Mouse (Mus musculus) kidney, adult 2 months (tissue): ENCODE data around the gene Ctdspl. TPM values are rescaled to one million over a fixed set of nuclear protein-coding genes. Genes with fewer than 3 reads are reported as not detected.
A peak's percentile ranks its signal among the peaks of the same experiment; 100 is the strongest.

ENCODE experiments used
- DNase-seq: peaks from one replicate; pipeline ENCODE4 v3.0.0; 2021
- H3K27ac ChIP-seq: fragments of 200-500 bp; 2 replicates; pipeline ENCODE4 v1.5.1; 2012; ENCODE audit warnings: low read depth, low read length, control low read depth, inconsistent platforms; ENCODE audit not compliant: insufficient read depth
- H3K27me3 ChIP-seq: fragments of 200-500 bp; replicated peaks from 2 replicates; pipeline ENCODE4 v1.6.1; 2012; ENCODE audit warnings: mild to moderate bottlenecking, moderate library complexity, low read length, inconsistent platforms; ENCODE audit not compliant: control insufficient read depth, insufficient read depth
- H3K36me3 ChIP-seq: fragments of 200-500 bp; 2 replicates; pipeline ENCODE4 v1.6.1; 2012; ENCODE audit warnings: mild to moderate bottlenecking, moderate library complexity, low read length, inconsistent platforms; ENCODE audit not compliant: control insufficient read depth, insufficient read depth
- H3K4me1 ChIP-seq: fragments of 200-500 bp; 2 replicates; pipeline ENCODE4 v1.6.1; 2011; ENCODE audit warnings: low read length; ENCODE audit not compliant: control insufficient read depth, insufficient read depth
- H3K4me3 ChIP-seq: fragments of 200-500 bp; 2 replicates; pipeline ENCODE4 v1.5.1; 2011; ENCODE audit warnings: mild to moderate bottlenecking, low read depth, low read length, control low read depth; ENCODE audit not compliant: insufficient read depth
- CTCF ChIP-seq: fragments of 200-500 bp; conservative IDR thresholded peaks from 2 replicates; pipeline ENCODE4 v1.5.1; 2011; ENCODE audit warnings: low read depth, mild to moderate bottlenecking, control low read depth, low read length, moderate library complexity, mixed read lengths; ENCODE audit not compliant: insufficient read depth, insufficient read length
- POLR2A ChIP-seq: fragments of 200-500 bp; IDR thresholded peaks from one replicate; pipeline ENCODE4 v1.6.1; 2011; ENCODE audit warnings: low read depth, low read length, control low read depth
- WGBS: fragments of 180-500 bp; shearing (Covaris S2); methylation state at CpG from one replicate; pipeline ENCODE4 v1.1.7; 2018; 5-methylcytosine and 5-hydroxymethylcytosine counted together
- polyA plus RNA-seq: library from polyadenylated mRNA; depleted of rRNA; stranded (reverse); fragments of >200 nt; gene quantifications from 2 replicates; pipeline ENCODE4 v1.2.3, GENCODE M21; 2012

Gene Ctdspl
- polyA plus RNA-seq, 1 experiment: 39.2 TPM

GRCm38 (mm10) chr9:119025832-119026331 is 99.6 kb downstream of the Ctdspl start:
- Histone ChIP-seq H3K4me1 (peaks cover 32% of the 10 kb centered on the region), H3K27ac (peak overlapping the region; percentile 84), H3K27me3 (no peaks in the 10 kb centered on the region), H3K4me3 (no peak overlapping the region), H3K36me3 (no peaks in the 10 kb centered on the region)
- 33% methylated on average over 7 of the region's 7 CpGs for WGBS
- no peak; the same call in 1 of the 2 replicates for TF ChIP-seq CTCF
- no peak for TF ChIP-seq POLR2A
- DNase-seq: peak; percentile 87

GRCm38 (mm10) chr9:119027337-119027736 is 101.1 kb downstream of the Ctdspl start:
- peak overlapping the region; percentile 49; the same call in 1 of the 2 replicates for H3K27ac ChIP-seq
- no peak for DNase-seq
- 88% methylated on average over 7 of the region's 7 CpGs for WGBS
- no peaks in the 10 kb centered on the region for H3K36me3 ChIP-seq
- peaks cover 28% of the 10 kb centered on the region for H3K4me1 ChIP-seq
- H3K27me3 ChIP-seq: no peaks in the 10 kb centered on the region
- TF ChIP-seq POLR2A (no peak), CTCF (no peak)
- H3K4me3 ChIP-seq: no peak overlapping the region

- peak overlapping the region; percentile 30; the same call in 1 of the 2 replicates for H3K27ac ChIP-seq
- H3K27me3 ChIP-seq: no peaks in the 10 kb centered on the region
- WGBS: 83% methylated on average over 27 of the region's 27 CpGs
- DNase-seq: no peak
- no peaks in the 10 kb centered on the region for H3K36me3 ChIP-seq
- TF ChIP-seq CTCF: no peak
- no peak for TF ChIP-seq POLR2A
- H3K4me3 ChIP-seq: no peak overlapping the region
- peaks cover 22% of the 10 kb centered on the region for H3K4me1 ChIP-seq
Measured at GRCm38 (mm10) chr9:119028226-119029195, 102.3 kb downstream of the Ctdspl start.

- TF ChIP-seq POLR2A (no peak), CTCF (peak; percentile 79)
- peak; percentile 92 for DNase-seq
- no peaks in the 10 kb centered on the region for H3K36me3 ChIP-seq
- peaks cover 14% of the 10 kb centered on the region; the same call in 1 of the 2 replicates for H3K4me1 ChIP-seq
- WGBS: 33% methylated on average over 7 of the region's 7 CpGs
- H3K27ac ChIP-seq: 0 out of 2 replicates have a peak overlapping the region, but pooled peaks have one; percentile 11
- H3K27me3 ChIP-seq: no peaks in the 10 kb centered on the region
- no peak overlapping the region for H3K4me3 ChIP-seq
Measured at GRCm38 (mm10) chr9:119029568-119029967, 103.3 kb downstream of the Ctdspl start.

- WGBS: 79% methylated on average over 4 of the region's 4 CpGs
- Histone ChIP-seq H3K4me1 (peaks cover 8% of the 10 kb centered on the region; the same call in 1 of the 2 replicates), H3K27me3 (no peaks in the 10 kb centered on the region), H3K27ac (peak overlapping the region; percentile 54), H3K36me3 (no peaks in the 10 kb centered on the region), H3K4me3 (no peak overlapping the region)
- TF ChIP-seq CTCF (no peak), POLR2A (no peak)
- no peak for DNase-seq
Measured at GRCm38 (mm10) chr9:119031038-119031437, 104.8 kb downstream of the Ctdspl start.

- Histone ChIP-seq H3K27ac (peak overlapping the region; percentile 54), H3K4me1 (peaks cover 9% of the 10 kb centered on the region; the same call in 1 of the 2 replicates), H3K4me3 (no peak overlapping the region), H3K27me3 (no peaks in the 10 kb centered on the region), H3K36me3 (no peaks in the 10 kb centered on the region)
- TF ChIP-seq CTCF: no peak
- no peak for TF ChIP-seq POLR2A
- peak; percentile 73 for DNase-seq
- WGBS: 66% methylated on average over 14 of the region's 14 CpGs
Measured at GRCm38 (mm10) chr9:119031772-119032171, 105.5 kb downstream of the Ctdspl start.

- TF ChIP-seq CTCF (no peak), POLR2A (no peak)
- no peak overlapping the region for H3K27ac ChIP-seq
- DNase-seq: no peak
- no peak overlapping the region for H3K4me3 ChIP-seq
- H3K27me3 ChIP-seq: no peaks in the 10 kb centered on the region
- WGBS: 71% methylated on average over 9 of the region's 9 CpGs
- no peaks in the 10 kb centered on the region for H3K36me3 ChIP-seq
- peaks cover 10% of the 10 kb centered on the region; the same call in 1 of the 2 replicates for H3K4me1 ChIP-seq
Measured at GRCm38 (mm10) chr9:119032538-119032937, 106.3 kb downstream of the Ctdspl start.
